25 mouse cellular contexts compared by ENCODE assay signal in genomic region chr1:185779604-185780003, GRCm38 (mm10).
DNase-seq lines count a peak whose midpoint lies in the region; ATAC-seq and TF ChIP-seq lines count a peak whose summit lies in the region.
"Had no signal": no experiment of that assay in that cellular context is flagged by ENCODE, and none has a peak within 500 bp of the region (broad histone marks: within the 10 kb centered on the region; RNA-seq: fewer than 3 reads in every experiment).

No protein-coding gene starts in this region.

- DNase-seq in embryonic facial prominence, embryonic 11.5 days (ENCODE audit: low spot score), result peak; percentile 8
- DNase-seq in embryonic facial prominence, embryonic 10.5 days (ENCODE audit: low spot score), result no peak
- DNase-seq in lung, embryonic 14.5 days, result peak; percentile 38
- no peak for DNase-seq in lung, postnatal 10 days
- DNase-seq in brain, embryonic 14.5 days (ENCODE audit: low read depth), result peak; percentile 42
- DNase-seq: adrenal gland, adult 8-10 months; adrenal gland, postnatal 25 days; cerebellum, adult 2 months; cerebellum, adult 9-11 months; cerebellum, postnatal 25 days; gastrocnemius, postnatal 10 days; gastrocnemius, postnatal 36 days; heart, adult 2 months; heart, postnatal 14 days; heart, postnatal 4 days had no signal

- no peak for TF ChIP-seq CTCF in lung, embryonic 14.5 days (IDR thresholded peaks at IDR 0.05; ENCODE audit: low read depth)
- TF ChIP-seq CTCF in brain, embryonic 14.5 days (IDR thresholded peaks at IDR 0.05; ENCODE audit: borderline replicate concordance, extremely low read depth, insufficient read depth, insufficient read length), result no peak

- WGBS in embryonic facial prominence, embryonic 11.5 days, result 65% methylated on average over 4 of the region's 4 CpGs
- WGBS in embryonic facial prominence, embryonic 10.5 days, result 72% methylated on average over 4 of the region's 4 CpGs
- 56% methylated on average over 4 of the region's 4 CpGs for WGBS in lung, embryonic 14.5 days
- 42% methylated on average over 4 of the region's 4 CpGs for WGBS in neural tube, embryonic 15.5 days

- no peak overlapping the region for H3K9ac ChIP-seq in embryonic facial prominence, embryonic 11.5 days (replicated peaks; ENCODE audit: low read length)
- no peak overlapping the region for H3K9ac ChIP-seq in lung, embryonic 14.5 days
- no peak overlapping the region for H3K9ac ChIP-seq in neural tube, embryonic 15.5 days (replicated peaks)
- H3K9ac ChIP-seq: embryonic facial prominence, embryonic 15.5 days; forebrain, embryonic 15.5 days; heart, embryonic 13.5 days; hindbrain, embryonic 14.5 days had no signal

- no peak overlapping the region for H3K4me3 ChIP-seq in embryonic facial prominence, embryonic 11.5 days (ENCODE audit: low read depth, low read length)
- no peak overlapping the region for H3K4me3 ChIP-seq in embryonic facial prominence, embryonic 10.5 days
- no peak overlapping the region for H3K4me3 ChIP-seq in lung, embryonic 14.5 days (ENCODE audit: low read depth, low read length)
- H3K4me3 ChIP-seq in neural tube, embryonic 15.5 days (replicated peaks), result no peak overlapping the region
- H3K4me3 ChIP-seq: embryonic facial prominence, embryonic 15.5 days; forebrain, embryonic 15.5 days; heart, adult 2 months; heart, embryonic 10.5 days; heart, embryonic 13.5 days had no signal

- H3K4me1 ChIP-seq in embryonic facial prominence, embryonic 11.5 days (ENCODE audit: control insufficient read depth, insufficient read depth, low read length), result no peaks in the 10 kb centered on the region
- peaks cover 3% of the 10 kb centered on the region; the same call in 1 of the 2 replicates for H3K4me1 ChIP-seq in embryonic facial prominence, embryonic 10.5 days
- peaks cover 4% of the 10 kb centered on the region; the same call in 1 of the 2 replicates for H3K4me1 ChIP-seq in lung, embryonic 14.5 days (ENCODE audit: insufficient read depth)
- peaks cover 6% of the 10 kb centered on the region; the same call in 1 of the 2 replicates for H3K4me1 ChIP-seq in neural tube, embryonic 15.5 days
- H3K4me1 ChIP-seq: forebrain, embryonic 15.5 days; heart, embryonic 13.5 days had no signal

- H3K9me3 ChIP-seq in embryonic facial prominence, embryonic 11.5 days (replicated peaks; ENCODE audit: control insufficient read depth, low read length), result no peaks in the 10 kb centered on the region
- H3K9me3 ChIP-seq in embryonic facial prominence, embryonic 10.5 days, result no peaks in the 10 kb centered on the region
- H3K9me3 ChIP-seq in lung, embryonic 14.5 days (ENCODE audit: low read depth, low read length), result no peaks in the 10 kb centered on the region
- no peaks in the 10 kb centered on the region for H3K9me3 ChIP-seq in neural tube, embryonic 15.5 days (replicated peaks)
- H3K9me3 ChIP-seq: embryonic facial prominence, embryonic 15.5 days; forebrain, embryonic 15.5 days; heart, embryonic 10.5 days had no signal

- TF ChIP-seq POLR2A in brain, embryonic 14.5 days (IDR thresholded peaks at IDR 0.05; ENCODE audit: borderline replicate concordance, extremely low read depth, insufficient read depth, insufficient read length, poor library complexity, severe bottlenecking), result no peak

- no peak overlapping the region for H3K4me2 ChIP-seq in embryonic facial prominence, embryonic 11.5 days (ENCODE audit: low read depth, low read length)
- H3K4me2 ChIP-seq in lung, embryonic 14.5 days, result no peak overlapping the region
- H3K4me2 ChIP-seq in neural tube, embryonic 15.5 days, result no peak overlapping the region
- H3K4me2 ChIP-seq: embryonic facial prominence, embryonic 15.5 days; forebrain, embryonic 15.5 days; heart, embryonic 13.5 days; hindbrain, embryonic 14.5 days had no signal

- no peak overlapping the region for H3K27ac ChIP-seq in embryonic facial prominence, embryonic 11.5 days (replicated peaks; ENCODE audit: low read depth, low read length)
- no peak overlapping the region for H3K27ac ChIP-seq in embryonic facial prominence, embryonic 10.5 days (replicated peaks)
- H3K27ac ChIP-seq in lung, embryonic 14.5 days (ENCODE audit: low read depth), result no peak overlapping the region
- H3K27ac ChIP-seq in neural tube, embryonic 15.5 days (replicated peaks), result no peak overlapping the region
- H3K27ac ChIP-seq: embryonic facial prominence, embryonic 15.5 days; forebrain, embryonic 15.5 days; heart, adult 2 months; heart, embryonic 10.5 days; heart, embryonic 13.5 days; hindbrain, embryonic 14.5 days; hindbrain, postnatal 0 days had no signal

- no peaks in the 10 kb centered on the region for H3K27me3 ChIP-seq in embryonic facial prominence, embryonic 11.5 days (ENCODE audit: control insufficient read depth, insufficient read depth, low read length)
- H3K27me3 ChIP-seq in embryonic facial prominence, embryonic 10.5 days (replicated peaks; ENCODE audit: low read depth, poor library complexity, severe bottlenecking), result no peaks in the 10 kb centered on the region
- no peaks in the 10 kb centered on the region for H3K27me3 ChIP-seq in lung, embryonic 14.5 days (ENCODE audit: insufficient read depth, low read length)
- H3K27me3 ChIP-seq in neural tube, embryonic 15.5 days (replicated peaks), result no peaks in the 10 kb centered on the region
- H3K27me3 ChIP-seq: embryonic facial prominence, embryonic 15.5 days; forebrain, embryonic 15.5 days; heart, embryonic 13.5 days had no signal

- ATAC-seq in embryonic facial prominence, embryonic 11.5 days (replicated peaks; ENCODE audit: insufficient number of reproducible peaks, low FRiP score, low TSS enrichment, low read depth), result no peak
- ATAC-seq in lung, embryonic 14.5 days (ENCODE audit: insufficient read depth), result no peak
- peak; percentile 24; the same call in 1 of the 2 replicates for ATAC-seq in neural tube, embryonic 15.5 days (ENCODE audit: low FRiP score)
- ATAC-seq in megakaryocyte, adult 5-6 weeks (ENCODE audit: poor library complexity, severe bottlenecking), result no peak
- ATAC-seq: activated CD4-positive, CD25-positive, alpha-beta regulatory T cell, adult 4 months; forebrain, embryonic 15.5 days; hindbrain, postnatal 0 days; inflammation-experienced regulatory T-cells, adult 6 months had no signal

- no peaks in the 10 kb centered on the region for H3K36me3 ChIP-seq in embryonic facial prominence, embryonic 11.5 days (replicated peaks; ENCODE audit: control insufficient read depth, insufficient read depth, low read depth, low read length)
- no peaks in the 10 kb centered on the region for H3K36me3 ChIP-seq in embryonic facial prominence, embryonic 10.5 days (replicated peaks)
- no peaks in the 10 kb centered on the region for H3K36me3 ChIP-seq in lung, embryonic 14.5 days (ENCODE audit: insufficient read depth)
- H3K36me3 ChIP-seq in neural tube, embryonic 15.5 days, result no peaks in the 10 kb centered on the region
- H3K36me3 ChIP-seq: embryonic facial prominence, embryonic 15.5 days; forebrain, embryonic 15.5 days; heart, embryonic 10.5 days; heart, embryonic 13.5 days had no signal

Comparison
In these comparisons a context has a peak if more than half of its experiments do, and no peak if none do; other contexts are left out.
1. DNase-seq: peak in embryonic facial prominence, embryonic 11.5 days (single experiment), lung, embryonic 14.5 days (single experiment) and brain, embryonic 14.5 days (single experiment); none in embryonic facial prominence, embryonic 10.5 days (single experiment) and lung, postnatal 10 days (single experiment).